Mouse (Mus musculus) limb, embryonic 15.5 days (tissue): ENCODE results near the gene Rtkn2. TPM values are rescaled to one million over a fixed set of nuclear protein-coding genes. Genes with fewer than 3 reads are reported as not detected.
A peak's percentile ranks its signal among the peaks of the same experiment; 100 is the strongest.

Experiments
- ATAC-seq: fragments of 200-750 bp; cut with Nextera tagmentation; 2 replicates; pipeline ENCODE4 v1.8.0; 2017; ENCODE audit warnings: low read depth, moderate TSS enrichment; ENCODE audit not compliant: insufficient number of reproducible peaks, low FRiP score, low TSS enrichment
- H3K27ac ChIP-seq: fragments of 300-500 bp; sonication (generic); 2 replicates; pipeline ENCODE4 v1.5.1; 2015; ENCODE audit warnings: moderate library complexity, mild to moderate bottlenecking, inconsistent platforms
- H3K27me3 ChIP-seq: fragments of 300-500 bp; sonication (generic); 2 replicates; pipeline ENCODE4 v1.6.1; 2015; ENCODE audit warnings: inconsistent platforms
- H3K36me3 ChIP-seq: fragments of 300-500 bp; sonication (generic); 2 replicates; pipeline ENCODE4 v1.6.1; 2015; ENCODE audit warnings: inconsistent platforms
- H3K4me1 ChIP-seq: fragments of 300-500 bp; sonication (generic); 2 replicates; pipeline ENCODE4 v1.6.1; 2015; ENCODE audit warnings: inconsistent platforms
- H3K4me2 ChIP-seq: fragments of 300-500 bp; sonication (generic); 2 replicates; pipeline ENCODE4 v1.6.1; 2015; ENCODE audit warnings: mild to moderate bottlenecking, inconsistent platforms
- H3K4me3 ChIP-seq: fragments of 300-500 bp; sonication (generic); 2 replicates; pipeline ENCODE4 v1.5.1; 2015; ENCODE audit warnings: mild to moderate bottlenecking, inconsistent platforms
- H3K9ac ChIP-seq: fragments of 300-500 bp; sonication (generic); 2 replicates; pipeline ENCODE4 v1.6.1; 2015; ENCODE audit warnings: inconsistent platforms
- H3K9me3 ChIP-seq: fragments of 300-500 bp; sonication (generic); 2 replicates; pipeline ENCODE4 v1.6.1; 2016; ENCODE audit warnings: inconsistent platforms
- WGBS: fragments of 180-500 bp; shearing (Covaris S2); methylation state at CpG from one replicate; pipeline ENCODE4 v1.1.7; 2015; 5-methylcytosine and 5-hydroxymethylcytosine counted together
- polyA plus RNA-seq: library from polyadenylated mRNA; unstranded; fragments of >200 nt; fragmentation: Nextera tagmentation; extraction: Ambion mirVana; gene quantifications from 2 replicates; pipeline ENCODE4 v1.2.1, GENCODE M21; 2015

Gene Rtkn2
- polyA plus RNA-seq, 1 experiment from 2014 or later, result 6.0 TPM

DNA sequence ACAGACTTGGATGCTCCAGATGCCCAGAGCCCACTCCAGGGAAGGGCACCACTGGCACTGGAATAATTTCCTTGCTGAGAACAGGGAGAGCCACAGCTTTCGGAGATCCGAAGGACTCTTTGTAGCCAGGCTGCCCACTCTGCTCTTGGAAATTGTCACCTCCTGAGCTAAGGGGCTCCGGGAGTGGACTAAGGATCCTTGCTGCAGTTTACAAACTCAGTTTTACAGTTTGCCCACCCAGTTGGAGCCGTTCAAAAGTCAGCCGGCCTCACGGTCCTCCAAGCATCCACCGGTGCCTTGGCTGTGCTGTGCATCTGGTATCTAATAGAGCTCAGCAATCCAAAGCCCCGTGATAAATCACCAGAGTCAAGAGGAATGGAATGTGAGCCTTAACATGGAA is 121.1 kb downstream of the Rtkn2 start:
- 53% methylated on average over 8 of the region's 8 CpGs for WGBS
- Histone ChIP-seq H3K36me3 (peaks cover 42% of the 10 kb centered on the region), H3K4me2 (no peak overlapping the region), H3K27ac (no peak overlapping the region), H3K9me3 (no peaks in the 10 kb centered on the region), H3K9ac (no peak overlapping the region), H3K4me3 (no peak overlapping the region), H3K27me3 (no peaks in the 10 kb centered on the region), H3K4me1 (peaks cover 29% of the 10 kb centered on the region)
- no peak for ATAC-seq

DNA sequence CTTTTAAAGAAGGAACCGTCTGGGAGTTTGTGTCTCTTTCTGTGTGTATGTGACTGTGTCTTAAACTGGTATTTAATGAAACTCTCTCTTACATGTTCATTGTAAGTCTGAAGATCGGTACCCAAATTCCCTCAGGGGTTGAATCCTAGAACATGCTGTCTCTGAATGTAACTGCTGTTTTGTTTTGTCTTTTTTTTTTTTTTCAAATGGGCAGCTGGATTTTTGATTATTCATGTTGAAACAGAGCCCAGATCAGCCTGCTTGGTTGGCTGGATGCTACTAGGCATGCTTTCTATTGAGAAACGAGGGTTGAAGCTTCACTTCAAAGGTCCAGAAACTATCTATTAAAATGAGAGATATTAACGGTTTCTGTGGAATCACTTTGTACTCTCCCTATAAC is 121.9 kb downstream of the Rtkn2 start:
- H3K9ac ChIP-seq, result no peak overlapping the region
- H3K4me1 ChIP-seq, result peaks cover 32% of the 10 kb centered on the region
- H3K36me3 ChIP-seq, result peaks cover 37% of the 10 kb centered on the region
- H3K4me2 ChIP-seq, result no peak overlapping the region
- no peaks in the 10 kb centered on the region for H3K9me3 ChIP-seq
- no peaks in the 10 kb centered on the region for H3K27me3 ChIP-seq
- no peak overlapping the region for H3K27ac ChIP-seq
- no peak overlapping the region for H3K4me3 ChIP-seq
- WGBS, result 50% methylated on average over 4 of the region's 4 CpGs
- no peak for ATAC-seq

GRCm38 (mm10) chr10:68102566-68102965 is 123.2 kb downstream of the Rtkn2 start:
- WGBS, result 87% methylated on average over 6 of the region's 6 CpGs
- Histone ChIP-seq H3K27me3 (no peaks in the 10 kb centered on the region), H3K36me3 (peaks cover 24% of the 10 kb centered on the region), H3K4me1 (peaks cover 36% of the 10 kb centered on the region), H3K4me2 (no peak overlapping the region), H3K9me3 (no peaks in the 10 kb centered on the region), H3K9ac (no peak overlapping the region), H3K27ac (no peak overlapping the region; the same call in 1 of the 2 replicates), H3K4me3 (no peak overlapping the region)
- no peak for ATAC-seq

DNA sequence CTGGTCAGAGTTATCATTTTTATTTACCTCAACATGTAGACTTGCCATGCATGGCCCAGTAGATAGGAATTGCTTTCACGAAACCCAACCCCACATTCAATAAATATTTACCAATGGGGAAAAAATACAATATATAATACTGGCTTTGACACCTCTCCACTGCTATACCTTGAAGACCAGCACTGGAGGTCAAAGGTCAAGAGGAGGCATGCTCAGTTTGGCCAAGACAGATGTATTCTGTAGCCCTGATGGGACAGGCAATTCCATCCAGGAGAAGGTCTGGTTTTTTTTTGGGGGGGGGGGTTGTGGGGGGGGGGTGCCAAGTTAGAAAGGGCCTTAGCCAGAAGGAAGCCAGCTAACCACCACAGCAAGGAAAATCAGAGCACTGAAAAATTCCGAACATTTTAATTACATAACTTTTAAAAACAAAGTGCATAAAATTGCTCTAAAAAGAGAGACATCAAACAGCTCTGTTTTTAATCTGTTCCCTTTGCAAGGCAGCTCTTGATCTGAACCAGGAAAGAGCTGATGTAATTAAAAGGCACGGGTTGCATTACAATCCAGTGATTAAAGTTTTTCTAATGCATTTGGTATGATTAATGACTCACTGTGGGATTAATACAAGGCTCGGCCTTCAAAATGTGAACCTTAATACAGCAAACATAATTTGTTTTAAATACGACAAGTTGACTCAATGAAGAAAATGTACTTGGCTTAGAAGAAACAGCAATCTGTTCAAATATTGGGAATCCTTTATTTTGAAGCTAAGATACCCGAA is 123.9 kb downstream of the Rtkn2 start:
- 38% methylated on average over 6 of the region's 6 CpGs for WGBS
- Histone ChIP-seq H3K4me2 (no peak overlapping the region), H3K27ac (peak overlapping the region; percentile 85)

GRCm38 (mm10) chr10:68103988-68104387 is 124.6 kb downstream of the Rtkn2 start:
- 14% methylated on average over 5 of the region's 5 CpGs for WGBS
- Histone ChIP-seq H3K27me3 (no peaks in the 10 kb centered on the region), H3K4me3 (no peak overlapping the region), H3K36me3 (peaks cover 13% of the 10 kb centered on the region), H3K4me2 (no peak overlapping the region), H3K9me3 (no peaks in the 10 kb centered on the region), H3K4me1 (peaks cover 36% of the 10 kb centered on the region), H3K27ac (peak overlapping the region; percentile 85), H3K9ac (no peak overlapping the region)
- ATAC-seq, result peak; percentile 68

More for the DNA sequence above, 123.9 kb downstream of the Rtkn2 start:
- Histone ChIP-seq H3K27me3 (no peaks in the 10 kb centered on the region), H3K9me3 (no peaks in the 10 kb centered on the region), H3K4me3 (no peak overlapping the region), H3K4me1 (peaks cover 36% of the 10 kb centered on the region), H3K9ac (no peak overlapping the region), H3K36me3 (peaks cover 17% of the 10 kb centered on the region)
- ATAC-seq, result no peak

DNA sequence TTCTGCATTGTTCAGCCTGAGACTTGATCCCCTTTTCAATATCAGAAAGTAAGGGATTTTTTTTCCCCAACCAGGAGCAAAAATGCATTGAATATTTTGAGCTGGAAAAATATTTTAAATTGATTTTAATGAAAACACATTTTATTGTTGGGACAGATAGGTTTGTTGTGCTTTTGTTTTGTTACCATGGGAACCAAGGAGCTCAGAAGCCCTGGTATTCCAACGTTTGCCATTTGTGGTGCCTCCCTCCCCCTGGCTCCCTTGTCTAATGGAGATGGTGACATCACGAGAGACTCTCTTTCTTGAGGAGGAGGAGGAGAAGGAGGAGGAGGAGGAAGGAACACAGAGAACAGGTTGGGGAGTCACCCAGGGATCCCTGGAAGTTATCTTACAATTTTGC is 125.1 kb downstream of the Rtkn2 start:
- Histone ChIP-seq H3K4me1 (peaks cover 36% of the 10 kb centered on the region), H3K4me3 (no peak overlapping the region), H3K4me2 (no peak overlapping the region), H3K27ac (peak overlapping the region; percentile 85), H3K36me3 (peaks cover 13% of the 10 kb centered on the region), H3K9ac (no peak overlapping the region), H3K27me3 (no peaks in the 10 kb centered on the region), H3K9me3 (no peaks in the 10 kb centered on the region)
- WGBS, result 8% methylated on average over 2 of the region's 2 CpGs
- no peak for ATAC-seq

- H3K4me2 ChIP-seq, result no peak overlapping the region
- no peak; the same call in 1 of the 2 replicates for ATAC-seq
- H3K4me3 ChIP-seq, result no peak overlapping the region
- H3K36me3 ChIP-seq, result peaks cover 10% of the 10 kb centered on the region
- 28% methylated on average over 14 of the region's 14 CpGs for WGBS
- H3K27ac ChIP-seq, result peak overlapping the region; percentile 85
- H3K4me1 ChIP-seq, result peaks cover 36% of the 10 kb centered on the region
- no peak overlapping the region for H3K9ac ChIP-seq
- H3K9me3 ChIP-seq, result no peaks in the 10 kb centered on the region
- H3K27me3 ChIP-seq, result no peaks in the 10 kb centered on the region
These were observed 125.8 kb downstream of the Rtkn2 start for GRCm38 (mm10) chr10:68104881-68105781.

DNA sequence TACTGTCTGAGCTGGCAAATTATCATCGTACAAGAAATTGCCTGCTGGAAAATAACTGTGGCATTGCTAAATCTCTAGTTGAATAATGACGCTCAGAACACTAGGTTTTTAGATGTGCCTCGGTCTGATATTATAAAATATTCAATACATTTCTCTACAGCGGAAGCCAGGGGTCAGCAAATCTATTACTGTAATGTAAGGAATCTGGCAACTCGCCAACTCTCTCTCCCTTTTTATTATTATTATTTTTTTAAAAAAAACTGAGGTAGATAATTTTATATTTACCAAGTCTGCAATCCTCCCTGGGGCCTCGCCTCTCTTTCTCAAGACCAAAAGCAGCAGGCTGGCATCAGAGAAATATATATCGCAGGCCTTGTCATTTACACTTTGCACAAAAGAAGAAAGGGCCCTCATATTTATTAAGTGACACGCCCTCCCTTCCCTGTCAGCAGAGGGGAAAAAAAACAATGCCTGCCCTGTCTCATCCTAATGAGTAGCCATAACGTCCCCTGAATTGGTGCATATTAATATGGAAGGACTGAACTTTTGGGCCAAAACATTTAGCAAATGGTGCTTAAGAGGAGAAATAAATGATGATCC is 127.1 kb downstream of the Rtkn2 start:
- no peak for ATAC-seq
- Histone ChIP-seq H3K4me1 (peaks cover 41% of the 10 kb centered on the region), H3K9ac (no peak overlapping the region), H3K27ac (no peak overlapping the region), H3K27me3 (no peaks in the 10 kb centered on the region), H3K4me3 (no peak overlapping the region), H3K4me2 (no peak overlapping the region), H3K36me3 (peaks cover 2% of the 10 kb centered on the region; the same call in 1 of the 2 replicates), H3K9me3 (no peaks in the 10 kb centered on the region)
- WGBS, result 50% methylated on average over 9 of the region's 9 CpGs

- Histone ChIP-seq H3K36me3 (no peaks in the 10 kb centered on the region), H3K27ac (no peak overlapping the region), H3K4me3 (no peak overlapping the region), H3K27me3 (no peaks in the 10 kb centered on the region), H3K4me1 (peaks cover 36% of the 10 kb centered on the region), H3K4me2 (no peak overlapping the region), H3K9ac (no peak overlapping the region), H3K9me3 (no peaks in the 10 kb centered on the region)
- 89% methylated on average over 6 of the region's 6 CpGs for WGBS
- ATAC-seq, result no peak
These were observed 128.3 kb downstream of the Rtkn2 start for GRCm38 (mm10) chr10:68107716-68108115.
